Mouse (Mus musculus) thymus, postnatal 25 days (tissue): ENCODE measurements around the gene Phf20.

Experiments used
- DNase-seq: peaks from one replicate; pipeline ENCODE4 v3.0.0; 2022

Phf20 gene

GRCm38 (mm10) chr2:156321538-156321937 is 125.3 kb downstream of the Phf20 start:
- DNase-seq, result no peak

GRCm38 (mm10) chr2:156324116-156324588 is 127.9 kb downstream of the Phf20 start:
- DNase-seq, result no peak

- DNase-seq, result no peak
These were observed 128.4 kb downstream of the Phf20 start for GRCm38 (mm10) chr2:156324681-156325080.

- DNase-seq, result no peak
These were observed 134.4 kb downstream of the Phf20 start for GRCm38 (mm10) chr2:156330681-156331080.

GRCm38 (mm10) chr2:156331446-156331965 is 135.2 kb downstream of the Phf20 start:
- DNase-seq, result no peak

GRCm38 (mm10) chr2:156340078-156340477 is 143.8 kb downstream of the Phf20 start:
- DNase-seq, result no peak

- no peak for DNase-seq
These were observed 148.7 kb downstream of the Phf20 start for GRCm38 (mm10) chr2:156344775-156345532.

GRCm38 (mm10) chr2:156348812-156349211 is 152.5 kb downstream of the Phf20 start:
- no peak for DNase-seq

GRCm38 (mm10) chr2:156349286-156349848 is 153.1 kb downstream of the Phf20 start:
- DNase-seq, result no peak

GRCm38 (mm10) chr2:156351243-156351642 is 155.0 kb downstream of the Phf20 start:
- DNase-seq, result no peak

- DNase-seq, result no peak
These were observed 156.3 kb downstream of the Phf20 start for GRCm38 (mm10) chr2:156352413-156353165.

GRCm38 (mm10) chr2:156353265-156353692 is 157.0 kb downstream of the Phf20 start:
- DNase-seq, result no peak

GRCm38 (mm10) chr2:156356031-156356430 is 159.8 kb downstream of the Phf20 start:
- no peak for DNase-seq
